Mouse (Mus musculus): ENCODE results near the gene Prickle4.
A peak's percentile ranks its signal among the peaks of the same experiment; 100 is the strongest.

Gene Prickle4

GRCm38 (mm10) chr17:47706196-47706595 is 11.7 kb upstream of the Prickle4 start:
- ATAC-seq (ENCODE audit: low TSS enrichment): no peak

- ATAC-seq (ENCODE audit: low TSS enrichment): no peak
These were observed 10.2 kb upstream of the Prickle4 start for GRCm38 (mm10) chr17:47704692-47705091.

- ATAC-seq (ENCODE audit: low TSS enrichment): no peak
These were observed 9.0 kb upstream of the Prickle4 start for GRCm38 (mm10) chr17:47703556-47703955.

- no peak for ATAC-seq (ENCODE audit: low TSS enrichment)
These were observed 8.2 kb upstream of the Prickle4 start for GRCm38 (mm10) chr17:47702548-47703345.

- ATAC-seq (ENCODE audit: low TSS enrichment): no peak
These were observed 7.3 kb upstream of the Prickle4 start for GRCm38 (mm10) chr17:47701793-47702192.

GRCm38 (mm10) chr17:47699055-47699454 is 4.5 kb upstream of the Prickle4 start:
- ATAC-seq (ENCODE audit: low TSS enrichment): no peak

- ATAC-seq (ENCODE audit: low TSS enrichment): no peak
These were observed 3.6 kb upstream of the Prickle4 start for GRCm38 (mm10) chr17:47698156-47698555.

GRCm38 (mm10) chr17:47695337-47695710 is 788 bp upstream of the Prickle4 start:
- peak; percentile 22 for ATAC-seq (ENCODE audit: low TSS enrichment)

- no peak for ATAC-seq (ENCODE audit: low TSS enrichment)
These were observed 264 bp downstream of the Prickle4 start, which contains the start of gene Gm21981 for GRCm38 (mm10) chr17:47694442-47694502. Gm21981 (minus strand) TSS chr17:47694455.

- ATAC-seq (ENCODE audit: low TSS enrichment): no peak
These were observed 680 bp downstream of the Prickle4 start for GRCm38 (mm10) chr17:47693671-47694441.

GRCm38 (mm10) chr17:47691650-47692049 is 2.9 kb downstream of the Prickle4 start:
- ATAC-seq (ENCODE audit: low TSS enrichment): no peak

GRCm38 (mm10) chr17:47689894-47690293 is 4.6 kb downstream of the Prickle4 start:
- ATAC-seq (ENCODE audit: low TSS enrichment): no peak

- ATAC-seq (ENCODE audit: low TSS enrichment): peak; percentile 43
These were observed 5.6 kb downstream of the Prickle4 start, which contains the start of gene Frs3 for GRCm38 (mm10) chr17:47688608-47689575. Frs3 (plus strand) TSS chr17:47689030.

GRCm38 (mm10) chr17:47688344-47688607 is 6.3 kb downstream of the Prickle4 start, which contains the start of gene Tomm6:
Tomm6 (minus strand) TSS chr17:47688386.
- ATAC-seq (ENCODE audit: low TSS enrichment): no peak

- peak; percentile 69 for ATAC-seq (ENCODE audit: low TSS enrichment)
These were observed 6.9 kb downstream of the Prickle4 start for GRCm38 (mm10) chr17:47687409-47688343.

GRCm38 (mm10) chr17:47682836-47683235 is 11.7 kb downstream of the Prickle4 start:
- ATAC-seq (ENCODE audit: low TSS enrichment): no peak

GRCm38 (mm10) chr17:47678702-47679101 is 15.8 kb downstream of the Prickle4 start:
- ATAC-seq (ENCODE audit: low TSS enrichment): no peak

GRCm38 (mm10) chr17:47678238-47678637 is 16.3 kb downstream of the Prickle4 start:
- no peak for ATAC-seq (ENCODE audit: low TSS enrichment)

- peak; percentile 49 for ATAC-seq (ENCODE audit: low TSS enrichment)
These were observed 18.0 kb downstream of the Prickle4 start for GRCm38 (mm10) chr17:47676581-47676980.

- peak; percentile 71 for ATAC-seq (ENCODE audit: low TSS enrichment)
These were observed 22.0 kb downstream of the Prickle4 start for GRCm38 (mm10) chr17:47672311-47673111.

- ATAC-seq (ENCODE audit: low TSS enrichment): peak; percentile 50
These were observed 22.6 kb downstream of the Prickle4 start for GRCm38 (mm10) chr17:47671988-47672310.

Measured in frontal cortex, adult (tissue).